Mouse (Mus musculus): Measurements from ENCODE around the gene Rnase1. TPM values are rescaled to one million over a fixed set of nuclear protein-coding genes. Genes with fewer than 3 reads are reported as not detected.

Gene Rnase1
- polyA plus RNA-seq, 1 experiment = 1,717 TPM

GRCm38 (mm10) chr14:51150206-51150831 is 3.7 kb upstream of the Rnase1 start:
- H3K27ac ChIP-seq (ENCODE audit: insufficient read depth, low read length) = no peak overlapping the region
- H3K27me3 ChIP-seq (ENCODE audit: control insufficient read depth, insufficient read depth, low read length) = no peaks in the 10 kb centered on the region
- TF ChIP-seq CTCF (IDR thresholded peaks at IDR 0.05; ENCODE audit: extremely low read depth, insufficient read depth, insufficient read length, insufficient replicate concordance) = no peak
- H3K4me3 ChIP-seq (ENCODE audit: extremely low read depth, insufficient read depth, insufficient read length) = no peak overlapping the region
- no peak for DNase-seq (ENCODE audit: low read depth in 1 of 2, low spot score in 2 of 2)
- no peaks in the 10 kb centered on the region for H3K36me3 ChIP-seq (ENCODE audit: control insufficient read depth, insufficient read depth, low read length)
- 84% methylated on average over 3 of the region's 3 CpGs for WGBS
- H3K4me1 ChIP-seq (ENCODE audit: control insufficient read depth, insufficient read depth, insufficient read length) = no peaks in the 10 kb centered on the region

DNA sequence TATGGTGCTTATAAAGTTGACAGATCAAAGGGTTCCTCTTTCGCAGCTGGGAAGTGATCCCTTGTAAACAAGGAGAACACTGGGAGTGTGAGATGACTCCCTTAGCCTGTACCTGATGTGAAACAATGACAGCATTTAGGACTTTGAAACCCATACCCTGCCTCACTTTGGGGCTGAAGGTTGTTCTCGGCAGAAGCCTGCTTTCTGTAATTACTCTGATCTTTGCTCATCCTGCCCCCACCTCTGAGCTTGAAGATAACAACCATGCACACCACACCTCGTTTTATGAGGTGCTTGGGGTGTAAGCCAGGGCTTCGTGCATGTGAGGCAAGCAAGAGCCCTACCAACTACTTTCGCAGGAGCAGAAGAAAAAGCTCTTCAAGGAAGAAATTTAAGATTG is 2.6 kb upstream of the Rnase1 start:
- no peak for DNase-seq (ENCODE audit: low read depth in 1 of 2, low spot score in 2 of 2)

GRCm38 (mm10) chr14:51148006-51148405 is 1.4 kb upstream of the Rnase1 start:
- no peak overlapping the region for H3K27ac ChIP-seq (ENCODE audit: insufficient read depth, low read length)
- WGBS = 90% methylated on average over 3 of the region's 3 CpGs

More for the DNA sequence above, 2.6 kb upstream of the Rnase1 start:
- 83% methylated on average over 5 of the region's 5 CpGs for WGBS
- Histone ChIP-seq H3K4me3 (ENCODE audit: extremely low read depth, insufficient read depth, insufficient read length) (no peak overlapping the region), H3K27me3 (ENCODE audit: control insufficient read depth, insufficient read depth, low read length) (no peaks in the 10 kb centered on the region), H3K4me1 (ENCODE audit: control insufficient read depth, insufficient read depth, insufficient read length) (no peaks in the 10 kb centered on the region), H3K27ac (ENCODE audit: insufficient read depth, low read length) (no peak overlapping the region), H3K36me3 (ENCODE audit: control insufficient read depth, insufficient read depth, low read length) (no peaks in the 10 kb centered on the region)
- TF ChIP-seq POLR2A (IDR thresholded peaks at IDR 0.05; ENCODE audit: low read depth, low read length) (no peak), CTCF (IDR thresholded peaks at IDR 0.05; ENCODE audit: extremely low read depth, insufficient read depth, insufficient read length, insufficient replicate concordance) (no peak)

GRCm38 (mm10) chr14:51145521-51145920 is 1.1 kb downstream of the Rnase1 start:
- Histone ChIP-seq H3K27me3 (ENCODE audit: control insufficient read depth, insufficient read depth, low read length) (no peaks in the 10 kb centered on the region), H3K4me3 (ENCODE audit: extremely low read depth, insufficient read depth, insufficient read length) (no peak overlapping the region), H3K4me1 (ENCODE audit: control insufficient read depth, insufficient read depth, insufficient read length) (no peaks in the 10 kb centered on the region), H3K27ac (ENCODE audit: insufficient read depth, low read length) (no peak overlapping the region), H3K36me3 (ENCODE audit: control insufficient read depth, insufficient read depth, low read length) (no peaks in the 10 kb centered on the region)
- 86% methylated on average over 6 of the region's 6 CpGs for WGBS
- DNase-seq (ENCODE audit: low read depth in 1 of 2, low spot score in 2 of 2) = no peak
- TF ChIP-seq POLR2A (IDR thresholded peaks at IDR 0.05; ENCODE audit: low read depth, low read length) (no peak), CTCF (IDR thresholded peaks at IDR 0.05; ENCODE audit: extremely low read depth, insufficient read depth, insufficient read length, insufficient replicate concordance) (no peak)

More at GRCm38 (mm10) chr14:51148006-51148405, 1.4 kb upstream of the Rnase1 start:
- Histone ChIP-seq H3K36me3 (ENCODE audit: control insufficient read depth, insufficient read depth, low read length) (no peaks in the 10 kb centered on the region), H3K27me3 (ENCODE audit: control insufficient read depth, insufficient read depth, low read length) (no peaks in the 10 kb centered on the region), H3K4me1 (ENCODE audit: control insufficient read depth, insufficient read depth, insufficient read length) (no peaks in the 10 kb centered on the region), H3K4me3 (ENCODE audit: extremely low read depth, insufficient read depth, insufficient read length) (no peak overlapping the region; the same call in 1 of the 2 replicates)
- TF ChIP-seq POLR2A (IDR thresholded peaks at IDR 0.05; ENCODE audit: low read depth, low read length) (no peak), CTCF (IDR thresholded peaks at IDR 0.05; ENCODE audit: extremely low read depth, insufficient read depth, insufficient read length, insufficient replicate concordance) (no peak)
- DNase-seq (ENCODE audit: low read depth in 1 of 2, low spot score in 2 of 2) = no peak

GRCm38 (mm10) chr14:51144451-51144850 is 2.1 kb downstream of the Rnase1 start:
- 95% methylated on average over 4 of the region's 4 CpGs for WGBS
- Histone ChIP-seq H3K36me3 (ENCODE audit: control insufficient read depth, insufficient read depth, low read length) (no peaks in the 10 kb centered on the region), H3K27me3 (ENCODE audit: control insufficient read depth, insufficient read depth, low read length) (no peaks in the 10 kb centered on the region), H3K4me1 (ENCODE audit: control insufficient read depth, insufficient read depth, insufficient read length) (no peaks in the 10 kb centered on the region), H3K4me3 (ENCODE audit: extremely low read depth, insufficient read depth, insufficient read length) (no peak overlapping the region), H3K27ac (ENCODE audit: insufficient read depth, low read length) (no peak overlapping the region)
- TF ChIP-seq POLR2A (IDR thresholded peaks at IDR 0.05; ENCODE audit: low read depth, low read length) (no peak), CTCF (IDR thresholded peaks at IDR 0.05; ENCODE audit: extremely low read depth, insufficient read depth, insufficient read length, insufficient replicate concordance) (no peak)
- no peak for DNase-seq (ENCODE audit: low read depth in 1 of 2, low spot score in 2 of 2)

DNA sequence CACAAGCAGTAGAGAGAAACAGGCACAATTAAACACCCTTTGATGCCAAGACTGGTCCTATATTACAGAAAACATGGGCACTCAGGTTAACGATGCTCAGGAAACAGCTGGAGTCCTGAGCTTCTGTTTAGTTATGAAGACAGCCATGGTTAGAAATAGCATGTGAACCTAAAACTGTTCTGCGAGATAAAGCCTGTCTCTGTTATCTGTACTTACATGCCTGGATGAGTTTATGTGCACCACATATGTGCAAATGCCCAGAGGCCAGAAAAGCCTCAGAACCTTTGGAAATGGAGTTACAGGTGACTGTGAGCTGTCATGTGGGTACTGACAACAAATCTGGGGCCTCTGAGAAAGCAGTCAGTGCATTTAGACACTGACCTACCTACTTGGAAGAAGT is 2.6 kb downstream of the Rnase1 start:
- Histone ChIP-seq H3K27me3 (ENCODE audit: control insufficient read depth, insufficient read depth, low read length) (no peaks in the 10 kb centered on the region), H3K4me3 (ENCODE audit: extremely low read depth, insufficient read depth, insufficient read length) (no peak overlapping the region), H3K36me3 (ENCODE audit: control insufficient read depth, insufficient read depth, low read length) (no peaks in the 10 kb centered on the region), H3K4me1 (ENCODE audit: control insufficient read depth, insufficient read depth, insufficient read length) (no peaks in the 10 kb centered on the region), H3K27ac (ENCODE audit: insufficient read depth, low read length) (no peak overlapping the region)
- TF ChIP-seq CTCF (IDR thresholded peaks at IDR 0.05; ENCODE audit: extremely low read depth, insufficient read depth, insufficient read length, insufficient replicate concordance) (no peak), POLR2A (IDR thresholded peaks at IDR 0.05; ENCODE audit: low read depth, low read length) (no peak)
- 39% methylated on average over 2 of the region's 2 CpGs for WGBS
- no peak for DNase-seq (ENCODE audit: low read depth in 1 of 2, low spot score in 2 of 2)

GRCm38 (mm10) chr14:51143287-51143686 is 3.3 kb downstream of the Rnase1 start:
- H3K27me3 ChIP-seq (ENCODE audit: control insufficient read depth, insufficient read depth, low read length) = no peaks in the 10 kb centered on the region
- H3K36me3 ChIP-seq (ENCODE audit: control insufficient read depth, insufficient read depth, low read length) = no peaks in the 10 kb centered on the region
- TF ChIP-seq CTCF (IDR thresholded peaks at IDR 0.05; ENCODE audit: extremely low read depth, insufficient read depth, insufficient read length, insufficient replicate concordance) (no peak), POLR2A (IDR thresholded peaks at IDR 0.05; ENCODE audit: low read depth, low read length) (no peak)
- H3K4me3 ChIP-seq (ENCODE audit: extremely low read depth, insufficient read depth, insufficient read length) = no peak overlapping the region
- WGBS = 76% methylated on average over 4 of the region's 4 CpGs
- H3K4me1 ChIP-seq (ENCODE audit: control insufficient read depth, insufficient read depth, insufficient read length) = no peaks in the 10 kb centered on the region
- DNase-seq (ENCODE audit: low read depth in 1 of 2, low spot score in 2 of 2) = no peak
- no peak overlapping the region for H3K27ac ChIP-seq (ENCODE audit: insufficient read depth, low read length)
